Mouse (Mus musculus): ENCODE results near the gene Apbb2.

- TF ChIP-seq CTCF (conservative IDR thresholded peaks at IDR 0.05; ENCODE audit: low read length) (no peak), NANOG (IDR thresholded peaks at IDR 0.05; ENCODE audit: borderline replicate concordance, low read length) (no peak)
Measured at GRCm38 (mm10) chr5:66454826-66455225, 163.8 kb downstream of the Apbb2 start.
